Mouse (Mus musculus) midbrain, embryonic 13.5 days (tissue): ENCODE measurements at regions not wholly inside any gene's neighbourhood (a gene's known extent, or its start where the extent isn't known, plus 50 kb on each side); places are given as distances from the start of the nearest gene placed in this dataset.

Experiments
- ATAC-seq: fragments of 200-750 bp; cut with Nextera tagmentation; 2 replicates; pipeline ENCODE4 v1.8.0; 2017; ENCODE audit warnings: mild to moderate bottlenecking, moderate TSS enrichment, moderate library complexity
- H3K27ac ChIP-seq: fragments of 300-500 bp; sonication (generic); 2 replicates; pipeline ENCODE4 v1.5.1; 2015; ENCODE audit warnings: inconsistent platforms, mild to moderate bottlenecking, moderate library complexity
- H3K27me3 ChIP-seq: fragments of 300-500 bp; sonication (generic); 2 replicates; pipeline ENCODE4 v1.6.1; 2015; ENCODE audit warnings: mild to moderate bottlenecking, inconsistent platforms
- H3K36me3 ChIP-seq: fragments of 300-500 bp; sonication (generic); 2 replicates; pipeline ENCODE4 v1.6.1; 2015; ENCODE audit warnings: mild to moderate bottlenecking, inconsistent platforms
- H3K4me1 ChIP-seq: fragments of 300-500 bp; sonication (generic); replicated peaks from 2 replicates; pipeline ENCODE4 v1.6.1; 2015; ENCODE audit warnings: inconsistent platforms
- H3K4me2 ChIP-seq: fragments of 300-500 bp; sonication (generic); replicated peaks from 2 replicates; pipeline ENCODE4 v1.6.1; 2015; ENCODE audit warnings: moderate library complexity, mild to moderate bottlenecking, inconsistent platforms
- H3K4me3 ChIP-seq: fragments of 300-500 bp; sonication (generic); replicated peaks from 2 replicates; pipeline ENCODE4 v1.5.1; 2015; ENCODE audit warnings: mild to moderate bottlenecking, inconsistent platforms
- H3K9ac ChIP-seq: fragments of 300-500 bp; sonication (generic); replicated peaks from 2 replicates; pipeline ENCODE4 v1.6.1; 2015; ENCODE audit warnings: mild to moderate bottlenecking, inconsistent platforms
- H3K9me3 ChIP-seq: fragments of 300-500 bp; sonication (generic); 2 replicates; pipeline ENCODE4 v1.6.1; 2016; ENCODE audit warnings: mild to moderate bottlenecking, inconsistent platforms
- WGBS: fragments of 180-500 bp; shearing (Covaris S2); methylation state at CpG from one replicate; pipeline ENCODE4 v1.1.7; 2015; 5-methylcytosine and 5-hydroxymethylcytosine counted together

- no peak overlapping the region for H3K4me3 ChIP-seq
- H3K9me3 ChIP-seq: no peaks in the 10 kb centered on the region
- H3K27ac ChIP-seq: no peak overlapping the region
- no peaks in the 10 kb centered on the region for H3K27me3 ChIP-seq
- no peak for ATAC-seq
- H3K4me2 ChIP-seq: no peak overlapping the region
- no peaks in the 10 kb centered on the region for H3K36me3 ChIP-seq
- H3K4me1 ChIP-seq: no peaks in the 10 kb centered on the region; the same call in 1 of the 2 replicates
- WGBS: 69% methylated on average over 5 of the region's 5 CpGs
- no peak overlapping the region for H3K9ac ChIP-seq
Observed at GRCm38 (mm10) chr7:37825766-37826165, 52.3 kb upstream of the Zfp536 start.
